Mouse (Mus musculus) limb, embryonic 15.5 days (tissue): ENCODE results near the gene Srsf12. TPM values are rescaled to one million over a fixed set of nuclear protein-coding genes. Genes with fewer than 3 reads are reported as not detected.

ENCODE experiments used
- ATAC-seq: fragments of 200-750 bp; cut with Nextera tagmentation; 2 replicates; pipeline ENCODE4 v1.8.0; 2017; ENCODE audit warnings: low read depth, moderate TSS enrichment; ENCODE audit not compliant: insufficient number of reproducible peaks, low FRiP score, low TSS enrichment
- H3K27ac ChIP-seq: fragments of 300-500 bp; sonication (generic); 2 replicates; pipeline ENCODE4 v1.5.1; 2015; ENCODE audit warnings: moderate library complexity, mild to moderate bottlenecking, inconsistent platforms
- H3K27me3 ChIP-seq: fragments of 300-500 bp; sonication (generic); 2 replicates; pipeline ENCODE4 v1.6.1; 2015; ENCODE audit warnings: inconsistent platforms
- H3K36me3 ChIP-seq: fragments of 300-500 bp; sonication (generic); 2 replicates; pipeline ENCODE4 v1.6.1; 2015; ENCODE audit warnings: inconsistent platforms
- H3K4me1 ChIP-seq: fragments of 300-500 bp; sonication (generic); 2 replicates; pipeline ENCODE4 v1.6.1; 2015; ENCODE audit warnings: inconsistent platforms
- H3K4me2 ChIP-seq: fragments of 300-500 bp; sonication (generic); 2 replicates; pipeline ENCODE4 v1.6.1; 2015; ENCODE audit warnings: mild to moderate bottlenecking, inconsistent platforms
- H3K4me3 ChIP-seq: fragments of 300-500 bp; sonication (generic); 2 replicates; pipeline ENCODE4 v1.5.1; 2015; ENCODE audit warnings: mild to moderate bottlenecking, inconsistent platforms
- H3K9ac ChIP-seq: fragments of 300-500 bp; sonication (generic); 2 replicates; pipeline ENCODE4 v1.6.1; 2015; ENCODE audit warnings: inconsistent platforms
- H3K9me3 ChIP-seq: fragments of 300-500 bp; sonication (generic); 2 replicates; pipeline ENCODE4 v1.6.1; 2016; ENCODE audit warnings: inconsistent platforms
- WGBS: fragments of 180-500 bp; shearing (Covaris S2); methylation state at CpG from one replicate; pipeline ENCODE4 v1.1.7; 2015; 5-methylcytosine and 5-hydroxymethylcytosine counted together
- polyA plus RNA-seq: library from polyadenylated mRNA; unstranded; fragments of >200 nt; fragmentation: Nextera tagmentation; extraction: Ambion mirVana; gene quantifications from 2 replicates; pipeline ENCODE4 v1.2.1, GENCODE M21; 2015

Srsf12 gene
- polyA plus RNA-seq, 1 experiment from 2014 or later: 13.8 TPM

DNA sequence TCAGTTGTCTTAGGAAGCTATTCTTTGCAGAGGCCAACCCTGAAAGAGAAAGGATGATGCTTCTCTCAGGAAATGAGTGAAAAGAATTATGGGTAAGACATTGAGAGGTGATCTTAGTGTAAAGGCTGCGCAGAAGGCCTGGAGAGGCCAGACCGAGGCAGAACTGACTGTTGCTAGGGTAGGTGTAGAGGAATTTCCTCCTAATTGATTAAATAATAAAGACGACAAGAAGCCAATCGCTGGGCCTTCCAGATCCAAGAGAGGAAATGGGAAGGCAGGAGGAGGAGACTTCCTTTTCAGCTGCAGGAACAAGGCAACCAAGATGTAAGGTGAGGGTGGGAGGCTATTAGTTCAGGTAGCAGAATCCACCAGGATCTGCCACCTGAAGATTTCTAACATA is 45.9 kb downstream of the Srsf12 start:
- Histone ChIP-seq H3K27ac (no peak overlapping the region), H3K4me2 (no peak overlapping the region), H3K9ac (no peak overlapping the region), H3K4me1 (no peaks in the 10 kb centered on the region), H3K9me3 (no peaks in the 10 kb centered on the region), H3K27me3 (no peaks in the 10 kb centered on the region), H3K4me3 (no peak overlapping the region), H3K36me3 (no peaks in the 10 kb centered on the region)
- 81% methylated on average over 4 of the region's 4 CpGs for WGBS
- ATAC-seq: no peak

DNA sequence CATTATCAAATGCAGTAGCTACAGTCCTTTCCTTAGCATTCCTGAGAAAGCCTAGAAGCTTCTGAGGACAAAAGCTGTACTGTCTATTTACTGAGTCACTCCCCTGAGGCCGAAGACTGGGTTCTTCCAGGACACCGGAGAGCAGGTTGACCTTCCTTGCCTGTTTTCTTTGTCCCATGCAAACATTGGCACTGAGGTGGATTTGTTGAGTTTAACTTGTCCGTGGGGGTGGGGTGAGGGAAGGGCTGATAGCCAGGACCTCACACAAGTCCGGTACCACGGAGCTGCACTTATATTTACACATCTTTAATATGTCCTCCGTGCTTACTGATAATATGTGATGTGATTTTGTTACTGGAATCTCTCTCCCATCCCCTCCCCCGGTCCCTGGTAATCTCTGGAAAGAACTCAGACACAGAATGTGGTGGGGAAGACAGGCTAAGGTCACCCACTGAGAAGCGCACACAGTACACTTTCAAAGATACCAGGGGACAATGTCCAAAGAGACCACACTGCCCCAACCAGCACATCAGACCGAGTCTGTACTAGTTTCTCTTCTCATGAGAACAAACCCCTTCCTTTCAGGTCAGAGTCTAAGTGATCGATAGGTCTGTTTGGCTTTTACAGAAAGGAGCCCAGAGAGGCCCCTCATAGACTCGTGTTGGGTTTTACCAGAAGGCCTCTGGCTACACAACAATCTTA is 48.6 kb downstream of the Srsf12 start:
- no peaks in the 10 kb centered on the region for H3K36me3 ChIP-seq
- H3K27me3 ChIP-seq: no peaks in the 10 kb centered on the region
- peaks cover 6% of the 10 kb centered on the region; the same call in 1 of the 2 replicates for H3K4me1 ChIP-seq
- no peak overlapping the region for H3K4me2 ChIP-seq
- 75% methylated on average over 11 of the region's 11 CpGs for WGBS
- H3K4me3 ChIP-seq: no peak overlapping the region
- ATAC-seq: no peak
- H3K27ac ChIP-seq: no peak overlapping the region
- H3K9me3 ChIP-seq: no peaks in the 10 kb centered on the region
- no peak overlapping the region for H3K9ac ChIP-seq

DNA sequence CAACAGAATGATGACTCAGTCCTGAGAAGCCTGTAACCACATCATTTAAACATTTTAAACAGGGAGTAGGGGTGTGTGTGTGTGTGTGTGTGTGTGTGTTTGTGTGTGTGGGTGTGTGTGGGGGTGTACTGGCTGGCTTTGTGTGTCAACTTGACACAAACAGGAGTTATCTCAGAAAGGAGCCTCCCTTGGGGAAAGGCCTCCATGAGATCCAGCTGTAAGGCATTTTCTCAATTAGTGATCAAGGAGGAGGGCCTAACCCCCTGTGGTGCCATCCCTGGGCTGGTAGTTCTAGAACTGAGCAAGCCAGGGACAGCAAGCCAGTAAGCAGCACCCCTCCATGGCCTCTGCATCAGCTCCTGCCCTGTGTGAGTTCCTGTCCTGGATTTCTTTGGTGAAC is 51.5 kb downstream of the Srsf12 start:
- H3K36me3 ChIP-seq: no peaks in the 10 kb centered on the region
- H3K4me2 ChIP-seq: no peak overlapping the region
- peaks cover 6% of the 10 kb centered on the region; the same call in 1 of the 2 replicates for H3K4me1 ChIP-seq
- no peak for ATAC-seq
- H3K9me3 ChIP-seq: no peaks in the 10 kb centered on the region
- no peak overlapping the region for H3K27ac ChIP-seq
- H3K27me3 ChIP-seq: no peaks in the 10 kb centered on the region
- no peak overlapping the region for H3K4me3 ChIP-seq
- H3K9ac ChIP-seq: no peak overlapping the region

DNA sequence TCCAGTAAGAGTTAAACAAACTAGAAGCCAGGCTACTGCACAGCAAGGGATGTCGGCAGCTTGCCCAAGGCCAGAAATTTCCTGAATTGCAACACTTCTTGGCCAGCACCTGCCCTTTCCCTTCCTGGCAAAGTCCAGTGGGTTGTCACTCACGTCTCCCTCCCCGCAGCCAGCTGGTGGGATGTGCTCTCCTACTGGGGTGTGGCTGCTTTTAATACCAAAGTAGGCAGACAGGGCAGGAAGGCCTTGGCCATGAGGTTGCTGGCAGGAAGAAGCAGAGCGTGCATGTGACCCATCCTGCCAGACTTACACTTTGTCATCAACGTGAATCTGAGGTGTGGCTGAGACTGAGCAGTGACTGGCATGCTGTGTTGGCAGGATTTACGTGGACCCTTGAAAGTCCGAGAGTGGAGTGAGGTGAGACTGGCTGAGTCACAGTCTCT is 52.5 kb downstream of the Srsf12 start:
- H3K36me3 ChIP-seq: no peaks in the 10 kb centered on the region
- H3K4me3 ChIP-seq: no peak overlapping the region
- peak overlapping the region; percentile 1; the same call in 1 of the 2 replicates for H3K4me2 ChIP-seq
- ATAC-seq: peak; percentile 81
- no peak overlapping the region for H3K9ac ChIP-seq
- H3K27me3 ChIP-seq: no peaks in the 10 kb centered on the region
- peaks cover 6% of the 10 kb centered on the region; the same call in 1 of the 2 replicates for H3K4me1 ChIP-seq
- no peaks in the 10 kb centered on the region for H3K9me3 ChIP-seq
- peak overlapping the region; percentile 65 for H3K27ac ChIP-seq
- WGBS: 34% methylated on average over 7 of the region's 7 CpGs

DNA sequence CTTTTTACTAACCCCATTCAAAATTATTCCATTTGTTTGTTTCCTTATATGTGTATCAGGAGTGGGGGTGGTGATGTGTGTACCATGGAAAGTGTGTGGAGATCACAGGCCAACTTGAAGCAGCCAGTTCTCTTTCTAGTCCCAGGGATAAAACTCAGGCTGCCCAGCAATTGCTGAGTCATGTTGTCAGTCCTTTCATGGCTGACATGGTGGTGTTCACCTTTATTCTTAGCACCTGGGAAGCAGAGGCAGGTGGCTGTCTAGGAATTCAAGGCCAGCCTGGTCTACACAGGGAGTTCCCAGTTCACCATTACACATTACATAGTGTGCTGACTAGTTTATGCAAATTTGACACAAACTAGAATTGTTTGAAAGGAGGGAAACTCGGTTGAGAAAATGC is 54.1 kb downstream of the Srsf12 start:
- no peaks in the 10 kb centered on the region for H3K27me3 ChIP-seq
- H3K4me3 ChIP-seq: no peak overlapping the region
- no peak overlapping the region for H3K27ac ChIP-seq
- no peaks in the 10 kb centered on the region for H3K9me3 ChIP-seq
- H3K4me1 ChIP-seq: peaks cover 6% of the 10 kb centered on the region; the same call in 1 of the 2 replicates
- no peak overlapping the region for H3K9ac ChIP-seq
- ATAC-seq: no peak
- WGBS: 89% methylated on average over 1 of the region's 1 CpGs
- no peaks in the 10 kb centered on the region for H3K36me3 ChIP-seq
- no peak overlapping the region for H3K4me2 ChIP-seq

DNA sequence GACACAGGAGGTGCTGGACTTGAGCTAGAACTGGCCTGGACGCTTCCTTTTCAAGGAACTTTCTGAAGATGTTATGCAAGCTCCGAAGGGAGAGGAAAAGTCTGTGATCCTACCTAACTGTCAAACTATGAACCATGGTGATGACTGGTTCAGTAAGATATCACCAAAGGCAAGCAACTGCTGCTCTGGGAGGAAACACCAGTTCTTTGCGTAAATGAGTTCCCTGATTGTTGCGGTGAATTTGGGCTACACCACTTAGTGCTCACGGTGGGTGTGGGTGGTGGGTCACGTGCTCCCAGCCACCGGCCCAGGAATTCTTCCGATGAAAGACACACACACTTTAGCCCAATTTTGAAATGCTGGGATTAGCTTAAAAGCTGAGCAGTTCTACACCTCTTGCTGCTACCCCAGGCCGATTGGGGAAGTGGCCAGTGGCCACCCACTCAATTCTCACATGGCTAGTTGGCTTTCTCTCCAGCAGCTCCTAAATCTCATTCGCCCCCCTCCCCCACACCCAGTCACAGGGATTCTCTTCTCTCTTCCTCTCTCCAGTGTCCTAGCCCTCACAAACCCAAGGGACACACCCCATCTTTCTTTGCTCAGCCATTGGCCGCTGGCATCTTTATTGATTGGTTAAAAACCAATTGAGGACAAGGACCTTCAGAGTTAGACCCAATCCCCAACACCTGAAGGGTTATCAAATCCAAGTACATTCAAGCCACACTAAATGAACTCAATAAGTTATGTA is 56.4 kb downstream of the Srsf12 start:
- no peaks in the 10 kb centered on the region for H3K36me3 ChIP-seq
- no peak overlapping the region for H3K4me2 ChIP-seq
- ATAC-seq: no peak
- no peak overlapping the region for H3K4me3 ChIP-seq
- H3K9ac ChIP-seq: no peak overlapping the region
- H3K27ac ChIP-seq: no peak overlapping the region
- H3K4me1 ChIP-seq: peaks cover 6% of the 10 kb centered on the region; the same call in 1 of the 2 replicates
- no peaks in the 10 kb centered on the region for H3K27me3 ChIP-seq
- no peaks in the 10 kb centered on the region for H3K9me3 ChIP-seq
- 88% methylated on average over 11 of the region's 11 CpGs for WGBS

DNA sequence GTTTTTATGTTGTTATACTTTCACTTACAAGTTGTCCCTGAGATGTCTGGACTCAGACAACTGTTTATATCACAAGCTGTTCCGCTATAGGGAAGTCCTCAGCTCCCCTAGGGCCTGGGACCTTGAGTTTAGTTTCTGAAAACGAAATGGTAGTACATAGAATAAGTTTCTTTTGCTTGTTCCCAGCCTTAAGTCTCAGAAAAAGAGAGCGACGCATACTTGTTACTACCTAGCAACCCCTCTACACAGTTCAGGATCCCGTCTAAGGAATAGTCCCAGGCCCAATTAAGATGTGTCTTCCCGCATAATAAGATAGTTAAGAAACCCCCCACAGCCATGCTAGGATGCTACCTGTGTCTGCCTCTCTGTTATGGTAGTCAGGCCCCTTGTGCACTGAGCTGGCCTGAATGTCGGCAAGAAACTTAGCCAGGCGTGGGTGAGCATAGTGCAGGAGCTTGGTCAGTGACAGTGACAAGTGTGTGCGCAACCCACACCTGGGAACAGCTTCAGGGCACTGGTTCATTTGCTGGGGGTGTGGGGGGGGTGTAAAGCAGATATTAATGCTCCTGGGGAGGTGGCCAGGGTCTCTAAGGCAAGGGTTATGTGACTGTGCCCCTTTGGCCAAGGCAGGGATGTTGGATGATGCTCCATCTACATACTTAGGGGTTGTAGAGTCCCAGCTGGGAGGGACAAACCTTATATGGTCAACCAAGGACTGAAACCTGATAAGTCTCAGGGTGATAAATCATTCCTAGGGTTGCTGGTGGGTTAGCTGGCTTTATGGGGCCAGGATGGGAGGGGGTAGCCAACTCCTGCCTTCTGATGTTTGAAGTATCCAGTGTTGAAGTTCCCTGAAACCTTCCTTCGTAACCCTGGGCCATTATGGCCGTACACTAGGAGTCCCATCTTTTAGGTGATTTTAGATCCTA is 61.9 kb downstream of the Srsf12 start:
- H3K36me3 ChIP-seq: no peaks in the 10 kb centered on the region
- H3K9me3 ChIP-seq: no peaks in the 10 kb centered on the region
- H3K27ac ChIP-seq: no peak overlapping the region
- H3K4me3 ChIP-seq: no peak overlapping the region
- 76% methylated on average over 11 of the region's 11 CpGs for WGBS
- H3K4me2 ChIP-seq: no peak overlapping the region
- H3K9ac ChIP-seq: no peak overlapping the region
- ATAC-seq: no peak
- no peaks in the 10 kb centered on the region for H3K4me1 ChIP-seq
- H3K27me3 ChIP-seq: no peaks in the 10 kb centered on the region

DNA sequence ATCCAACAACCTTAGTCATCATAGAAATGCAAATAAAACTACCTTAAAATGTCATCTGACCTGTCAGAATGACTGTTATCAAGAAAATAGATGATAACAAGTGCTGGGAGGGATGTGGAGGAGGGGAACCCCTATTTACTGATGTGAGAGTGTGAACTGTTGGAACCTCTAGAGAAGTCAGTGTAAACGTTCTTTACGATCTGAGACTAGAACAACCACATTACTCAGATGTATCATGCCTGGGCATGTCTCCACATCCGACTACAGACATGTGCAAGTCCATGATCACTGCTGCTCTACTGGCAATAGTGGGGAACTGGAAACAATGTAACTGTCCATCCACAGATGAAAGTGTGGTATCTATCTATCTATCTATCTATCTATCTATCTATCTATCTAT is 64.6 kb downstream of the Srsf12 start:
- no peak overlapping the region for H3K4me3 ChIP-seq
- H3K9ac ChIP-seq: no peak overlapping the region
- 48% methylated on average over 3 of the region's 3 CpGs for WGBS
- no peak for ATAC-seq
- no peak overlapping the region for H3K27ac ChIP-seq
- H3K27me3 ChIP-seq: no peaks in the 10 kb centered on the region
- no peak overlapping the region for H3K4me2 ChIP-seq
- no peaks in the 10 kb centered on the region for H3K9me3 ChIP-seq
- H3K4me1 ChIP-seq: no peaks in the 10 kb centered on the region; the same call in 1 of the 2 replicates
- no peaks in the 10 kb centered on the region for H3K36me3 ChIP-seq

DNA sequence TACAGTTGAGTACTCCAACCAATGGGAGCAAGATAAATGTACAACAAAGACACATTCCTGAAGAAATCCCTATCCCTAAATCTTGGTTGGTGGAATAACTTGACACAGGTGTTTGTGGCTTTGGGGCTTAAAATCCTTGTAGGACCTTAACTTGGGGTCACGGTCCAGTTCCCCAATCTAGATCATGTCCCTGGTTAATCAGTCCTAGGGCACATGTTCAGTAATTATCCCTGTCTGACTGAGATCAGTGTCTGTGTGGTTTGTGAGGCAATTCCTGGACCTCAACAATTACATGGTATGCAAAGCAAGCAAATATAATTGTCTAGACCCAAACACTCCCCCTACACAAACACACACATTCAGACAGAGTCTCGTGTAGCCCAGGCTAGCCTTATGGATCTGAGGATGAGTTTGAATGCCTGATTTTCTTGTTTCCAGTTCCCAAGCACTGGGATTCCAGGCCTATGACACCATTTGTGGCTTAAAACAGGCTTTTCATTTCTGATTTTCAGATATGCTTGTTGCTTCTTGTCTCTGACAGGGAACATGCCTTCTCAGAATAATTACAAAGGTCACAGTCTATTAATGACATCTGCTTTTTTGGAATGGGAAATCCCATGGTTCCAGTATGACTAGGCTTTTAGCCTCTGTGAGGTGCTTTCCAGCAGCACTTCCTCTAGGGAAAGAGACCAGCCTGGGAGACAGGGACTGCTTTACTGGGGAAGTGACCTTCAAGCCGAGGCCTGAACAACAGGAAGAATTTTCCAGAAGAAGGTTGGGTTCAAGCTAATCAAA is 73.3 kb downstream of the Srsf12 start:
- H3K4me3 ChIP-seq: no peak overlapping the region
- H3K9me3 ChIP-seq: no peaks in the 10 kb centered on the region
- H3K36me3 ChIP-seq: no peaks in the 10 kb centered on the region
- H3K4me1 ChIP-seq: no peaks in the 10 kb centered on the region; the same call in 1 of the 2 replicates
- no peak overlapping the region for H3K4me2 ChIP-seq
- H3K27me3 ChIP-seq: no peaks in the 10 kb centered on the region
- WGBS: 75% methylated on average over 3 of the region's 3 CpGs
- H3K9ac ChIP-seq: no peak overlapping the region
- H3K27ac ChIP-seq: no peak overlapping the region
- no peak for ATAC-seq
